45 mouse cellular contexts compared by ENCODE assay signal in genomic region chr4:150192199-150192598, GRCm38 (mm10). TPM values are rescaled to one million over a fixed set of nuclear protein-coding genes. Genes with fewer than 3 reads are reported as not detected.
"Had no signal": no experiment of that assay in that cellular context is flagged by ENCODE, and none has a peak within 500 bp of the region (broad histone marks: within the 10 kb centered on the region; RNA-seq: fewer than 3 reads in every experiment).

No protein-coding gene starts in this region.

- H3K4me2 ChIP-seq: limb, embryonic 12.5 days; limb, embryonic 13.5 days; limb, embryonic 15.5 days; liver, embryonic 11.5 days; liver, embryonic 12.5 days; liver, embryonic 13.5 days; liver, embryonic 15.5 days; lung, embryonic 14.5 days; lung, embryonic 15.5 days; midbrain, embryonic 11.5 days; midbrain, embryonic 12.5 days; midbrain, embryonic 13.5 days; midbrain, embryonic 15.5 days had no signal

- H3K9ac ChIP-seq: limb, embryonic 12.5 days; limb, embryonic 13.5 days; limb, embryonic 15.5 days; liver, embryonic 12.5 days; liver, embryonic 13.5 days; liver, embryonic 14.5 days; liver, embryonic 15.5 days; liver, postnatal 0 days; lung, embryonic 14.5 days; lung, embryonic 15.5 days; midbrain, embryonic 12.5 days; midbrain, embryonic 13.5 days; midbrain, embryonic 15.5 days had no signal

- ATAC-seq: liver, embryonic 12.5 days; liver, postnatal 0 days; lung, postnatal 0 days; midbrain, embryonic 13.5 days; midbrain, embryonic 15.5 days; midbrain, embryonic 16.5 days had no signal

- DNase-seq: left cerebral cortex, postnatal 4 days; liver; liver, embryonic 13.5 days; liver, postnatal 0 days; lung, adult 18-20 months; lung, embryonic 14.5 days; lung, postnatal 10 days; lung, postnatal 14 days; lung, postnatal 36 days; lung, postnatal 4 days; midbrain, embryonic 14.5 days had no signal

- H3K27ac ChIP-seq: left cerebral cortex, adult 2 months; limb, embryonic 10.5 days; limb, embryonic 12.5 days; limb, embryonic 13.5 days; limb, embryonic 15.5 days; liver, embryonic 12.5 days; liver, embryonic 13.5 days; liver, embryonic 14.5 days; liver, embryonic 15.5 days; lung, embryonic 15.5 days; macrophage; midbrain, embryonic 10.5 days; midbrain, embryonic 12.5 days; midbrain, embryonic 13.5 days; midbrain, embryonic 15.5 days had no signal

- H3K27me3 ChIP-seq: limb, embryonic 12.5 days; limb, embryonic 13.5 days; limb, embryonic 15.5 days; liver, embryonic 12.5 days; liver, embryonic 13.5 days; liver, embryonic 15.5 days; lung, embryonic 15.5 days; midbrain, embryonic 12.5 days; midbrain, embryonic 15.5 days had no signal

- H3K4me3 ChIP-seq: left cerebral cortex, adult 2 months; limb, embryonic 10.5 days; limb, embryonic 12.5 days; limb, embryonic 13.5 days; limb, embryonic 15.5 days; liver, embryonic 12.5 days; liver, embryonic 13.5 days; liver, embryonic 15.5 days; lung, embryonic 15.5 days; megakaryocyte, embryonic 14.5 days; midbrain, embryonic 10.5 days; midbrain, embryonic 12.5 days; midbrain, embryonic 13.5 days; midbrain, embryonic 15.5 days; myocyte had no signal

- H3K36me3 ChIP-seq: limb, embryonic 10.5 days; limb, embryonic 12.5 days; limb, embryonic 13.5 days; limb, embryonic 15.5 days; liver, embryonic 12.5 days; liver, embryonic 13.5 days; liver, embryonic 15.5 days; lung, embryonic 15.5 days; midbrain, embryonic 10.5 days; midbrain, embryonic 12.5 days; midbrain, embryonic 13.5 days; midbrain, embryonic 15.5 days had no signal

- H3K4me1 ChIP-seq: limb, embryonic 12.5 days; limb, embryonic 13.5 days; limb, embryonic 15.5 days; liver, embryonic 12.5 days; liver, embryonic 13.5 days; liver, embryonic 15.5 days; lung, embryonic 15.5 days; midbrain, embryonic 12.5 days; midbrain, embryonic 13.5 days; midbrain, embryonic 15.5 days had no signal

- H3K9me3 ChIP-seq: limb, embryonic 10.5 days; limb, embryonic 12.5 days; limb, embryonic 13.5 days; limb, embryonic 15.5 days; liver, embryonic 12.5 days; liver, embryonic 13.5 days; liver, embryonic 15.5 days; lung, embryonic 15.5 days; megakaryocyte, embryonic 14.5 days; midbrain, embryonic 10.5 days; midbrain, embryonic 12.5 days; midbrain, embryonic 13.5 days; midbrain, embryonic 15.5 days had no signal

RNA-seq across cellular contexts. Expression of gene Car6, which starts 8.9 kb away (rescaled TPM):
- total RNA-seq: left cerebral cortex, adult 2 months; left cerebral cortex, adult 8-10 months; left cerebral cortex, postnatal 10 days; left cerebral cortex, postnatal 14 days; left cerebral cortex, postnatal 25 days; left cerebral cortex, postnatal 36 days; left cerebral cortex, postnatal 4 days; liver, adult 2 months; megakaryocyte-erythroid progenitor cell, adult 5-6 weeks; midbrain, postnatal 0 days; monocyte, adult 5-6 weeks had no signal
- polyA plus RNA-seq: limb, embryonic 10.5 days; liver, adult 2 months; liver, embryonic 11.5 days; liver, embryonic 12.5 days; liver, embryonic 13.5 days; liver, embryonic 15.5 days; liver, embryonic 16.5 days; liver, postnatal 0 days; lung, embryonic 14.5 days; lung, embryonic 15.5 days; lung, embryonic 16.5 days; midbrain, embryonic 10.5 days; midbrain, embryonic 11.5 days; midbrain, embryonic 12.5 days; midbrain, embryonic 13.5 days; midbrain, embryonic 15.5 days; midbrain, embryonic 16.5 days; midbrain, postnatal 0 days had no signal

RNA-seq across cellular contexts. Expression of gene Slc2a7, which starts 43.4 kb away (rescaled TPM):
- total RNA-seq: left cerebral cortex, adult 2 months; left cerebral cortex, adult 8-10 months; left cerebral cortex, postnatal 10 days; left cerebral cortex, postnatal 25 days; left cerebral cortex, postnatal 36 days; left cerebral cortex, postnatal 4 days; liver, adult 2 months; megakaryocyte, adult 5-6 weeks; megakaryocyte-erythroid progenitor cell, adult 5-6 weeks; midbrain, postnatal 0 days; monocyte, adult 5-6 weeks had no signal
- polyA plus RNA-seq: limb, embryonic 10.5 days; limb, embryonic 11.5 days; limb, embryonic 12.5 days; limb, embryonic 13.5 days; limb, embryonic 14.5 days; limb, embryonic 15.5 days; liver, adult 2 months; liver, embryonic 11.5 days; liver, embryonic 12.5 days; liver, embryonic 13.5 days; liver, postnatal 0 days; lung, embryonic 14.5 days; lung, embryonic 15.5 days; lung, embryonic 16.5 days; lung, postnatal 0 days; macrophage; midbrain, embryonic 10.5 days; midbrain, embryonic 11.5 days; midbrain, embryonic 12.5 days; midbrain, embryonic 13.5 days; midbrain, embryonic 14.5 days; midbrain, embryonic 15.5 days; midbrain, embryonic 16.5 days; midbrain, postnatal 0 days; myocyte had no signal
